Mouse (Mus musculus) brain, embryonic 14.5 days (tissue): ENCODE results near the gene Cox17.

Source experiments
- CTCF ChIP-seq: fragments of 200-500 bp; IDR thresholded peaks from 2 replicates; pipeline ENCODE4 v1.5.1; 2012; ENCODE audit warnings: inconsistent platforms, mild to moderate bottlenecking, moderate library complexity, borderline replicate concordance; ENCODE audit not compliant: insufficient read depth, insufficient read length; ENCODE audit errors: extremely low read depth
- POLR2A ChIP-seq: fragments of 200-500 bp; IDR thresholded peaks from 2 replicates; pipeline ENCODE4 v1.6.1; 2012; ENCODE audit warnings: mild to moderate bottlenecking, inconsistent platforms, borderline replicate concordance; ENCODE audit not compliant: poor library complexity, insufficient read depth, insufficient read length, severe bottlenecking; ENCODE audit errors: extremely low read depth

DNA sequence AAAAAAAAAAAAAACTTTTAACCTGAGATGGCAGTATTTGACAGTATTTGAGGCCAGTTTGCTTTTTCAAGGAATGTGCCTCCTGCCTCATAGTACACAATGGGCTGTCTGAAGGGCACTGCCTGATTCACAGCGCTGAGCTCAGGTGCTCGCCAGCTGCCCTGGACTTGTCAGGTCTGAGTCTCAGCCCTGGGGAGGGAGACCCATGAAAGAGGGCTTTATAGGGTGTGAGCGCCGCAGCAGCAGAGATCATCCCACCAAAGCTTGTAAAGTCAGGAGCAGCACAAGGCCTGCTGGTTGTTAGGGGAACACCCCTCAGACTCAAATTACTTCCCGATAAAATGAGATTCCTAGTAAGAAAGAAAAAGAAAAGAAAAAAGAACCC is 39.6 kb upstream of the Cox17 start:
- TF ChIP-seq POLR2A (no peak), CTCF (no peak)
